Comparison of ENCODE assay signal across 9 mouse cellular contexts in genomic region chr11:61484256-61484612, GRCm38 (mm10). TPM values are rescaled to one million over a fixed set of nuclear protein-coding genes. Genes with fewer than 3 reads are reported as not detected.
DNase-seq lines count a peak whose midpoint lies in the region; ATAC-seq and TF ChIP-seq lines count a peak whose summit lies in the region.
"Had no signal": no experiment of that assay in that cellular context is flagged by ENCODE, and none has a peak within 500 bp of the region (broad histone marks: within the 10 kb centered on the region; RNA-seq: fewer than 3 reads in every experiment).

No protein-coding gene starts in this region.

- H3K9me3 ChIP-seq in hindbrain, embryonic 10.5 days: no peaks in the 10 kb centered on the region
- H3K9me3 ChIP-seq in midbrain, embryonic 14.5 days (ENCODE audit: control insufficient read depth, low read length): no peaks in the 10 kb centered on the region
- H3K9me3 ChIP-seq: liver, embryonic 13.5 days had no signal

- peak; percentile 2; the same call in 1 of the 2 replicates for ATAC-seq in midbrain, embryonic 14.5 days (ENCODE audit: low FRiP score, low TSS enrichment)

- H3K27me3 ChIP-seq in hindbrain, embryonic 10.5 days (ENCODE audit: insufficient read depth, poor library complexity, severe bottlenecking): no peaks in the 10 kb centered on the region
- H3K27me3 ChIP-seq in midbrain, embryonic 14.5 days (ENCODE audit: control insufficient read depth, insufficient read depth, low read length): no peaks in the 10 kb centered on the region
- H3K27me3 ChIP-seq: liver, embryonic 13.5 days had no signal

- peaks cover 30% of the 10 kb centered on the region for H3K36me3 ChIP-seq in hindbrain, embryonic 10.5 days
- H3K36me3 ChIP-seq in midbrain, embryonic 14.5 days (ENCODE audit: control insufficient read depth, insufficient read depth, low read length): peaks cover 17% of the 10 kb centered on the region

- TF ChIP-seq CTCF in embryonic fibroblast, embryonic 13.5 days (IDR thresholded peaks at IDR 0.05; ENCODE audit: borderline replicate concordance, insufficient read depth, low read length): no peak

- WGBS in hindbrain, embryonic 10.5 days: 16% methylated on average over 10 of the region's 10 CpGs
- WGBS in midbrain, embryonic 14.5 days: 7% methylated on average over 10 of the region's 10 CpGs

- DNase-seq in left cerebral cortex, postnatal 4 days: peak; percentile 57
- no peak for DNase-seq in left cerebral cortex, adult 11 months (ENCODE audit: low spot score)
- DNase-seq in hindbrain, embryonic 10.5 days (ENCODE audit: low spot score): no peak
- no peak for DNase-seq in midbrain, embryonic 14.5 days
- DNase-seq in layer of hippocampus, postnatal 36 days: no peak
- DNase-seq in layer of hippocampus, postnatal 25 days (ENCODE audit: extremely low spot score in 1 of 2, low spot score in 1 of 2): no peak
- DNase-seq in ovary, postnatal 36 days (ENCODE audit: low spot score): no peak
- DNase-seq: liver, embryonic 13.5 days had no signal

- TF ChIP-seq POLR2A in embryonic fibroblast, embryonic 13.5 days (IDR thresholded peaks at IDR 0.05; ENCODE audit: low read depth, low read length): no peak

- intact Hi-C loops in left cerebral cortex, postnatal 4 days (cut with DNase I): no loop called here

- H3K4me3 ChIP-seq in embryonic fibroblast, embryonic 13.5 days (ENCODE audit: insufficient read depth, low read length): no peak overlapping the region
- peak overlapping the region; percentile 48 for H3K4me3 ChIP-seq in hindbrain, embryonic 10.5 days
- H3K4me3 ChIP-seq in midbrain, embryonic 14.5 days (replicated peaks; ENCODE audit: low read depth, low read length): no peak overlapping the region
- H3K4me3 ChIP-seq: liver, embryonic 13.5 days had no signal

- peaks cover 2% of the 10 kb centered on the region; the same call in 1 of the 2 replicates for H3K4me1 ChIP-seq in embryonic fibroblast, embryonic 13.5 days (ENCODE audit: control insufficient read depth, insufficient read depth, low read length)
- peaks cover 70% of the 10 kb centered on the region for H3K4me1 ChIP-seq in hindbrain, embryonic 10.5 days (replicated peaks)
- H3K4me1 ChIP-seq in midbrain, embryonic 14.5 days (ENCODE audit: control insufficient read depth, insufficient read depth, low read length): peaks cover 18% of the 10 kb centered on the region
- H3K4me1 ChIP-seq: liver, embryonic 13.5 days had no signal

- peak overlapping the region; percentile 91 for H3K27ac ChIP-seq in embryonic fibroblast, embryonic 13.5 days (ENCODE audit: insufficient read depth, low read length)
- H3K27ac ChIP-seq in hindbrain, embryonic 10.5 days: peak overlapping the region; percentile 95
- H3K27ac ChIP-seq in midbrain, embryonic 14.5 days (replicated peaks; ENCODE audit: low read depth, low read length): peak overlapping the region; percentile 80
- H3K27ac ChIP-seq: liver, embryonic 13.5 days had no signal

- H3K4me2 ChIP-seq in midbrain, embryonic 14.5 days (ENCODE audit: low read length): peak overlapping the region; percentile 36
- H3K4me2 ChIP-seq: liver, embryonic 13.5 days had no signal

- peak overlapping the region; percentile 26; the same call in 1 of the 2 replicates for H3K9ac ChIP-seq in midbrain, embryonic 14.5 days (replicated peaks; ENCODE audit: low read length)
- H3K9ac ChIP-seq: liver, embryonic 13.5 days had no signal

RNA-seq across cellular contexts. Expression of gene Mfap4, which starts 1.0 kb away (rescaled TPM):
- total RNA-seq in left cerebral cortex, postnatal 4 days (2021): 10 to 100 TPM; 10.2 to 12.2 TPM
- polyA plus RNA-seq in embryonic fibroblast, embryonic 13.5 days (2011; ENCODE audit: insufficient read length, low read depth, missing spikeins): 140 and 530 TPM in 2 replicates
- polyA plus RNA-seq in hindbrain, embryonic 10.5 days (2016; fragmentation: Nextera tagmentation; extraction: Ambion mirVana): 78.2 and 88.3 TPM in 2 replicates
- 18.8 and 29.8 TPM in 2 replicates for polyA plus RNA-seq in midbrain, embryonic 14.5 days (2014; fragmentation: Nextera tagmentation; extraction: Ambion mirVana)
- total RNA-seq in layer of hippocampus, postnatal 36 days (2021): 1 to 10 TPM; 4.6 to 5.4 TPM
- 1 to 10 TPM; 5.7 to 6.3 TPM for total RNA-seq in layer of hippocampus, postnatal 25 days (2021)

RNA-seq across cellular contexts. Expression of gene Mapk7, which starts 10.0 kb away (rescaled TPM):
- 10 to 100 TPM; 65.1 to 69.8 TPM for total RNA-seq in left cerebral cortex, postnatal 4 days (2021)
- 28.3 and 35.6 TPM in 2 replicates for polyA plus RNA-seq in embryonic fibroblast, embryonic 13.5 days (2011; ENCODE audit: insufficient read length, low read depth, missing spikeins)
- polyA plus RNA-seq in hindbrain, embryonic 10.5 days (2016; fragmentation: Nextera tagmentation; extraction: Ambion mirVana): 99.5 and 107 TPM in 2 replicates
- polyA plus RNA-seq in midbrain, embryonic 14.5 days (2014; fragmentation: Nextera tagmentation; extraction: Ambion mirVana): 52.9 and 58.5 TPM in 2 replicates
- 10 to 100 TPM; 28.8 to 33.1 TPM for total RNA-seq in layer of hippocampus, postnatal 36 days (2021)
- total RNA-seq in layer of hippocampus, postnatal 25 days (2021): 10 to 100 TPM; 26.3 to 31.3 TPM

RNA-seq across cellular contexts. Expression of gene B9d1, which starts 20.7 kb away (rescaled TPM):
- 10 to 100 TPM; 33.2 to 34.7 TPM for total RNA-seq in left cerebral cortex, postnatal 4 days (2021)
- polyA plus RNA-seq in embryonic fibroblast, embryonic 13.5 days (2011; ENCODE audit: insufficient read length, low read depth, missing spikeins): 18.4 and 23.8 TPM in 2 replicates
- polyA plus RNA-seq in hindbrain, embryonic 10.5 days (2016; fragmentation: Nextera tagmentation; extraction: Ambion mirVana): 51.9 and 54.7 TPM in 2 replicates
- polyA plus RNA-seq in midbrain, embryonic 14.5 days (2014; fragmentation: Nextera tagmentation; extraction: Ambion mirVana): 32.0 and 40.7 TPM in 2 replicates
- 10 to 100 TPM; 42.6 TPM for total RNA-seq in layer of hippocampus, postnatal 36 days (2021)
- total RNA-seq in layer of hippocampus, postnatal 25 days (2021): 10 to 100 TPM; 43.3 to 45.9 TPM

RNA-seq across cellular contexts. Expression of gene Rnf112, which starts 30.3 kb away (rescaled TPM):
- total RNA-seq in left cerebral cortex, postnatal 4 days (2021): 100 to 1,000 TPM in 1 of 2 experiments, 10 to 100 TPM in 1; 89.8 to 101 TPM
- polyA plus RNA-seq in embryonic fibroblast, embryonic 13.5 days (2011; ENCODE audit: insufficient read length, low read depth, missing spikeins): 0.70 TPM in 1 of 2 replicates, not detected in the other
- polyA plus RNA-seq in hindbrain, embryonic 10.5 days (2016; fragmentation: Nextera tagmentation; extraction: Ambion mirVana): 0.62 and 1.1 TPM in 2 replicates
- polyA plus RNA-seq in midbrain, embryonic 14.5 days (2014; fragmentation: Nextera tagmentation; extraction: Ambion mirVana): 8.5 and 21.2 TPM in 2 replicates
- total RNA-seq in layer of hippocampus, postnatal 36 days (2021): 100 to 1,000 TPM; 542 to 544 TPM
- 100 to 1,000 TPM; 440 to 506 TPM for total RNA-seq in layer of hippocampus, postnatal 25 days (2021)
